Mouse (Mus musculus): ENCODE data around the gene Scn5a.

GRCm38 (mm10) chr9:119568732-119569131 is 10.1 kb downstream of the Scn5a start:
- TF ChIP-seq CTCF (IDR thresholded peaks at IDR 0.05; ENCODE audit: low read depth, low read length) (no peak), TAL1 (conservative IDR thresholded peaks at IDR 0.05; ENCODE audit: low read depth, low read length) (no peak), POLR2AphosphoS5 (IDR thresholded peaks at IDR 0.05; ENCODE audit: insufficient replicate concordance, low read depth, low read length) (no peak), GATA1 (IDR thresholded peaks at IDR 0.05; ENCODE audit: borderline replicate concordance, low read length) (no peak), GATA2 (IDR thresholded peaks at IDR 0.05; ENCODE audit: borderline replicate concordance, low read depth, low read length) (no peak)
